Mouse (Mus musculus): Measurements from ENCODE around the gene Rrp12. TPM values are rescaled to one million over a fixed set of nuclear protein-coding genes. Genes with fewer than 3 reads are reported as not detected.
A peak's percentile ranks its signal among the peaks of the same experiment; 100 is the strongest.
"Not testable (repeated sequence)": the region's sequence is repeated elsewhere in the genome, so short reads cannot be mapped to it uniquely, and the experiment has no call there.

The Rrp12 gene
- total RNA-seq (2021) = 10 to 100 TPM; 17.0 to 20.7 TPM
- long read RNA-seq, experiment 1, full-length matches to known transcripts = 6 of 12 reads
- long read RNA-seq, experiment 1, partial matches to known transcripts = 2 of 12 reads
- long read RNA-seq, experiment 1, other reads (novel, unspliced or antisense) = 4 of 12 reads
- long read RNA-seq, experiment 2, full-length matches to known transcripts = 12 of 23 reads
- long read RNA-seq, experiment 2, partial matches to known transcripts = 8 of 23 reads
- long read RNA-seq, experiment 2, other reads (novel, unspliced or antisense) = 3 of 23 reads

- DNase-seq (ENCODE audit: low spot score in 2 of 2) = peak; percentile 57 to 64
Measured at GRCm38 (mm10) chr19:41895460-41896318, at the start of gene Rrp12. Gene Rrp12, minus strand, starts transcription at chr19:41896173.

GRCm38 (mm10) chr19:41943841-41944240 lies 47.9 kb upstream of the Rrp12 start:
- DNase-seq (ENCODE audit: low spot score in 2 of 2) = no peak

GRCm38 (mm10) chr19:41938539-41938938 lies 42.6 kb upstream of the Rrp12 start:
- no peak for DNase-seq (ENCODE audit: low spot score in 2 of 2)

GRCm38 (mm10) chr19:41935921-41936320 lies 39.9 kb upstream of the Rrp12 start:
- DNase-seq (ENCODE audit: low spot score in 2 of 2) = no peak

- no peak for DNase-seq (ENCODE audit: low spot score in 2 of 2)
Measured at GRCm38 (mm10) chr19:41934124-41934523, 38.2 kb upstream of the Rrp12 start.

GRCm38 (mm10) chr19:41933179-41934086 lies 37.5 kb upstream of the Rrp12 start, which contains the start of the genes Exosc1 and Zdhhc16:
Gene Exosc1, minus strand, starts transcription at chr19:41933423.
Gene Zdhhc16, plus strand, starts transcription at chr19:41933480.
- peak; percentile 97 to 98 for DNase-seq (ENCODE audit: low spot score in 2 of 2)

- no peak for DNase-seq (ENCODE audit: low spot score in 2 of 2)
Measured at GRCm38 (mm10) chr19:41932686-41933085, 36.7 kb upstream of the Rrp12 start.

GRCm38 (mm10) chr19:41920412-41921067 lies 24.6 kb upstream of the Rrp12 start:
- no peak for DNase-seq (ENCODE audit: low spot score in 2 of 2)

GRCm38 (mm10) chr19:41919471-41919870 lies 23.5 kb upstream of the Rrp12 start:
- no peak for DNase-seq (ENCODE audit: low spot score in 2 of 2)

- no peak for DNase-seq (ENCODE audit: low spot score in 2 of 2)
Measured at GRCm38 (mm10) chr19:41916853-41917252, 20.9 kb upstream of the Rrp12 start.

- DNase-seq (ENCODE audit: low spot score in 2 of 2) = no peak
Measured at GRCm38 (mm10) chr19:41915294-41915693, 19.3 kb upstream of the Rrp12 start.

- not testable (repeated sequence) for DNase-seq (ENCODE audit: low spot score in 2 of 2)
Measured at GRCm38 (mm10) chr19:41914592-41914882, 18.6 kb upstream of the Rrp12 start.

- DNase-seq (ENCODE audit: low spot score in 2 of 2) = no peak
Measured at GRCm38 (mm10) chr19:41913774-41914591, 18.0 kb upstream of the Rrp12 start.

- DNase-seq (ENCODE audit: low spot score in 2 of 2) = peak; percentile 48 to 54
Measured at GRCm38 (mm10) chr19:41912121-41913080, 16.4 kb upstream of the Rrp12 start.

GRCm38 (mm10) chr19:41911178-41912073 lies 15.5 kb upstream of the Rrp12 start, which contains the start of gene Pgam1:
Gene Pgam1, plus strand, starts transcription at chr19:41911923.
- DNase-seq (ENCODE audit: low spot score in 2 of 2) = peak; percentile 93 to 97

- no peak for DNase-seq (ENCODE audit: low spot score in 2 of 2)
Measured at GRCm38 (mm10) chr19:41910396-41910795, 14.4 kb upstream of the Rrp12 start.

GRCm38 (mm10) chr19:41908736-41909135 lies 12.8 kb upstream of the Rrp12 start:
- DNase-seq (ENCODE audit: low spot score in 2 of 2) = no peak

Measured in adrenal gland, adult 18-20 months (tissue).